Comparison of ENCODE assay signal across 7 mouse cellular contexts in the genomic region with DNA sequence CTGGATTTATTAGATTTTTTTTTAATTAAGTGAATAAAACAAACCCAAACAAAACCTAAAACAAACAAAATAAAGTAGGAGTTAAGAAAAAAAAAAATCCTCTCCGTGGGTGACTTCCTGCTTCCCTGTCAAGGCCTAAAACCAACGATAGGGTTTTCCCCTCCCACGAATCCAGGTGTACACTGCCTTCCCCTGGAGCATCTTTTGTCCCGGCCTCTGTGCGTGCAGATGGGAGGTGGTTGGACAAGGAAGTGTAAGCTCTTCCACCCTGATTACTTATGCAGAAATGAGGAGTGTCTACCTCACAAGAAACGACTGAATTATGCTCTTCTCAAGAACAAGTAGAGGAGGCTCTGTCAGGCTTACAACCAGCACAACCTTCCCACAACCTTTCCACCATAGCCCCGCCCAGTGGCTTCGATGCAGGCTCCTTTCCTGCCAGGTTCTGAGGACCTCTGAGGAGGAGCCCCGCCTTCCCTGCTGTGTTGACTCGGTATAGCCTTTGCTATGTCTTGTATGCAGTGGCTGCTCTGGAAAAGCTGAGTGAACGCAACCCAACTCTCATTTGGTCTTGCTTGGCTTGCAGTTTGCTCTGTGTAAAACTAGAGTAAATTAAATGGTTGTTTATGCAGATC. TPM values are rescaled to one million over a fixed set of nuclear protein-coding genes. Genes with fewer than 3 reads are reported as not detected.
DNase-seq lines count a peak whose midpoint lies in the region; ATAC-seq and TF ChIP-seq lines count a peak whose summit lies in the region.

No protein-coding gene starts in this region.

- no peak for ATAC-seq in embryonic facial prominence, embryonic 13.5 days (ENCODE audit: insufficient number of reproducible peaks, insufficient read depth, low FRiP score, low TSS enrichment, low read depth)
- ATAC-seq in intestine, embryonic 16.5 days: peak; percentile 45; the same call in 1 of the 2 replicates

- H3K4me2 ChIP-seq in embryonic facial prominence, embryonic 13.5 days: peak overlapping the region; percentile 59
- H3K4me2 ChIP-seq in intestine, embryonic 16.5 days (ENCODE audit: low read depth, low read length): peak overlapping the region; percentile 55

- H3K9ac ChIP-seq in embryonic facial prominence, embryonic 13.5 days: no peak overlapping the region
- H3K9ac ChIP-seq in intestine, embryonic 16.5 days (ENCODE audit: low read depth, low read length): no peak overlapping the region

- no peak for DNase-seq in spleen, adult 2 months (ENCODE audit: low read depth in 1 of 2, low spot score in 2 of 2)
- no peak for DNase-seq in spleen, adult 18-20 months
- peak; percentile 20 for DNase-seq in midbrain, embryonic 10.5 days (ENCODE audit: low spot score)
- DNase-seq in right cerebral cortex, adult 2 months (ENCODE audit: low spot score in 2 of 2): no peak
- DNase-seq in adrenal gland, adult 18-20 months (ENCODE audit: low spot score in 2 of 2): no peak

- peak overlapping the region; percentile 37; the same call in 1 of the 2 replicates for H3K4me3 ChIP-seq in spleen, adult 2 months (ENCODE audit: extremely low read depth, insufficient read depth, insufficient read length)
- peak overlapping the region; percentile 35 for H3K4me3 ChIP-seq in embryonic facial prominence, embryonic 13.5 days
- peak overlapping the region; percentile 7; the same call in 1 of the 2 replicates for H3K4me3 ChIP-seq in intestine, embryonic 16.5 days (ENCODE audit: low read length)
- peak overlapping the region; percentile 43; the same call in 1 of the 2 replicates for H3K4me3 ChIP-seq in midbrain, embryonic 10.5 days

- WGBS in spleen, adult 2 months: 17% methylated on average over 11 of the region's 11 CpGs
- 13% methylated on average over 11 of the region's 11 CpGs for WGBS in embryonic facial prominence, embryonic 13.5 days
- 17% methylated on average over 11 of the region's 11 CpGs for WGBS in intestine, embryonic 16.5 days
- WGBS in midbrain, embryonic 10.5 days: 12% methylated on average over 11 of the region's 11 CpGs

- no peak overlapping the region for H3K27ac ChIP-seq in spleen, adult 2 months (ENCODE audit: insufficient read depth, low read length)
- peak overlapping the region; percentile 44 for H3K27ac ChIP-seq in embryonic facial prominence, embryonic 13.5 days
- H3K27ac ChIP-seq in intestine, embryonic 16.5 days (ENCODE audit: low read length): 0 out of 2 replicates have a peak overlapping the region, but pooled peaks have one; percentile 42
- H3K27ac ChIP-seq in midbrain, embryonic 10.5 days (replicated peaks): peak overlapping the region; percentile 55; the same call in 1 of the 2 replicates

- no peaks in the 10 kb centered on the region for H3K9me3 ChIP-seq in embryonic facial prominence, embryonic 13.5 days
- no peaks in the 10 kb centered on the region for H3K9me3 ChIP-seq in intestine, embryonic 16.5 days (ENCODE audit: control insufficient read depth, low read length)
- H3K9me3 ChIP-seq in midbrain, embryonic 10.5 days (replicated peaks): no peaks in the 10 kb centered on the region

- TF ChIP-seq CTCF in spleen, adult 2 months (IDR thresholded peaks at IDR 0.05; ENCODE audit: extremely low read depth, insufficient read depth, insufficient read length, insufficient replicate concordance): no peak

- H3K4me1 ChIP-seq in spleen, adult 2 months (ENCODE audit: control insufficient read depth, insufficient read depth, insufficient read length): peaks cover 5% of the 10 kb centered on the region; the same call in 1 of the 2 replicates
- peaks cover 28% of the 10 kb centered on the region for H3K4me1 ChIP-seq in embryonic facial prominence, embryonic 13.5 days
- 0 out of 2 replicates have a peak, but pooled peaks cover 3% of the 10 kb centered on the region for H3K4me1 ChIP-seq in intestine, embryonic 16.5 days (ENCODE audit: control insufficient read depth, insufficient read depth, low read length)
- H3K4me1 ChIP-seq in midbrain, embryonic 10.5 days: peaks cover 23% of the 10 kb centered on the region

- no peaks in the 10 kb centered on the region for H3K27me3 ChIP-seq in spleen, adult 2 months (ENCODE audit: control insufficient read depth, insufficient read depth, low read length)
- H3K27me3 ChIP-seq in embryonic facial prominence, embryonic 13.5 days: no peaks in the 10 kb centered on the region
- no peaks in the 10 kb centered on the region for H3K27me3 ChIP-seq in intestine, embryonic 16.5 days (replicated peaks; ENCODE audit: control insufficient read depth, insufficient read depth, low read length)
- peaks cover 6% of the 10 kb centered on the region; the same call in 1 of the 2 replicates for H3K27me3 ChIP-seq in midbrain, embryonic 10.5 days (ENCODE audit: low read depth, poor library complexity, severe bottlenecking)

- H3K36me3 ChIP-seq in spleen, adult 2 months (ENCODE audit: control insufficient read depth, insufficient read depth, low read length): no peaks in the 10 kb centered on the region
- H3K36me3 ChIP-seq in embryonic facial prominence, embryonic 13.5 days: no peaks in the 10 kb centered on the region
- H3K36me3 ChIP-seq in intestine, embryonic 16.5 days (ENCODE audit: control insufficient read depth, insufficient read depth, low read length): no peaks in the 10 kb centered on the region
- no peaks in the 10 kb centered on the region for H3K36me3 ChIP-seq in midbrain, embryonic 10.5 days

- TF ChIP-seq POLR2A in spleen, adult 2 months (IDR thresholded peaks at IDR 0.05; ENCODE audit: low read depth, low read length): no peak

RNA-seq across cellular contexts. Expression of gene Abhd12b, which starts 5.2 kb away (rescaled TPM):
- not detected in 2 replicates for polyA plus RNA-seq in spleen, adult 2 months (2012; rRNA removed)
- 0.18 and 0.21 TPM in 2 replicates for polyA plus RNA-seq in embryonic facial prominence, embryonic 13.5 days (2015; fragmentation: Nextera tagmentation; extraction: Ambion mirVana)
- polyA plus RNA-seq in intestine, embryonic 16.5 days (2015; fragmentation: Nextera tagmentation; extraction: Ambion mirVana): 0.23 and 0.28 TPM in 2 replicates
- 0.10 TPM in 1 of 2 replicates, not detected in the other for polyA plus RNA-seq in midbrain, embryonic 10.5 days (2016; fragmentation: Nextera tagmentation; extraction: Ambion mirVana)
- not detected for total RNA-seq in adrenal gland, adult 18-20 months (2021)

RNA-seq across cellular contexts. Expression of gene Nin, which starts 35.2 kb away (rescaled TPM):
- 11.5 and 14.1 TPM in 2 replicates for polyA plus RNA-seq in spleen, adult 2 months (2012; rRNA removed)
- polyA plus RNA-seq in embryonic facial prominence, embryonic 13.5 days (2015; fragmentation: Nextera tagmentation; extraction: Ambion mirVana): 12.0 and 12.3 TPM in 2 replicates
- 5.7 and 5.8 TPM in 2 replicates for polyA plus RNA-seq in intestine, embryonic 16.5 days (2015; fragmentation: Nextera tagmentation; extraction: Ambion mirVana)
- 9.4 and 10.0 TPM in 2 replicates for polyA plus RNA-seq in midbrain, embryonic 10.5 days (2016; fragmentation: Nextera tagmentation; extraction: Ambion mirVana)
- 10 to 100 TPM; 25.6 to 27.8 TPM for total RNA-seq in adrenal gland, adult 18-20 months (2021)
